Mouse (Mus musculus) kidney, postnatal 0 days (tissue): Measurements from ENCODE around the gene Dgcr2. TPM values are rescaled to one million over a fixed set of nuclear protein-coding genes. Genes with fewer than 3 reads are reported as not detected.

Experiments used
- ATAC-seq: fragments of 200-750 bp; cut with Nextera tagmentation; replicated peaks from 2 replicates; pipeline ENCODE4 v1.8.0; 2017; ENCODE audit warnings: low read depth, moderate number of reproducible peaks, moderate TSS enrichment, moderate library complexity; ENCODE audit not compliant: low FRiP score
- DNase-seq: peaks from one replicate; pipeline ENCODE4 v3.0.0-alpha.2; 2016; ENCODE audit warnings: low spot score
- H3K27ac ChIP-seq: fragments of 300-500 bp; sonication (generic); 2 replicates; pipeline ENCODE4 v1.5.1; 2014; ENCODE audit warnings: mild to moderate bottlenecking
- H3K27me3 ChIP-seq: fragments of 300-500 bp; sonication (generic); 2 replicates; pipeline ENCODE4 v1.6.1; 2014; ENCODE audit warnings: low read length, mixed read lengths; ENCODE audit not compliant: insufficient read depth
- H3K36me3 ChIP-seq: fragments of 300-500 bp; sonication (generic); 2 replicates; pipeline ENCODE4 v1.6.1; 2014; ENCODE audit warnings: low read length, mixed read lengths; ENCODE audit not compliant: insufficient read depth
- H3K4me1 ChIP-seq: fragments of 300-500 bp; sonication (generic); replicated peaks from 2 replicates; pipeline ENCODE4 v1.6.1; 2014; ENCODE audit warnings: antibody characterized with exemption, low read length, mixed read lengths; ENCODE audit not compliant: insufficient read depth
- H3K4me2 ChIP-seq: fragments of 300-500 bp; sonication (generic); 2 replicates; pipeline ENCODE4 v1.6.1; 2014; ENCODE audit warnings: mild to moderate bottlenecking, low read length, moderate library complexity, mixed read lengths
- H3K4me3 ChIP-seq: fragments of 300-500 bp; sonication (generic); replicated peaks from 2 replicates; pipeline ENCODE4 v1.5.1; 2014; ENCODE audit warnings: low read depth, low read length
- H3K9ac ChIP-seq: fragments of 300-500 bp; sonication (generic); 2 replicates; pipeline ENCODE4 v1.6.1; 2014; ENCODE audit warnings: low read depth, low read length
- H3K9me3 ChIP-seq: fragments of 300-500 bp; sonication (generic); replicated peaks from 2 replicates; pipeline ENCODE4 v1.6.1; 2016; ENCODE audit warnings: low read length, inconsistent platforms, mixed read lengths
- CTCF ChIP-seq: IDR thresholded peaks from 2 replicates; pipeline ENCODE4 v1.5.1; 2016; ENCODE audit warnings: antibody characterized with exemption, low read depth, mild to moderate bottlenecking, moderate library complexity
- WGBS: fragments of 180-500 bp; shearing (Covaris S2); extraction: QIAGEN DNeasy Blood & Tissue Kit; methylation state at CpG from one replicate; pipeline ENCODE4 v1.1.7; 2014; 5-methylcytosine and 5-hydroxymethylcytosine counted together
- polyA plus RNA-seq: library from polyadenylated mRNA; unstranded; fragments of >200 nt; fragmentation: Nextera tagmentation; extraction: Ambion mirVana; gene quantifications from 2 replicates; pipeline ENCODE4 v1.2.1, GENCODE M21; 2015

Dgcr2 gene
- polyA plus RNA-seq, 1 experiment from 2014 or later = 57.8 TPM

GRCm38 (mm10) chr16:17834543-17834942, 63.8 kb downstream of the Dgcr2 start:
- 52% methylated on average over 7 of the region's 7 CpGs for WGBS
- peaks cover 45% of the 10 kb centered on the region for H3K27me3 ChIP-seq
- H3K36me3 ChIP-seq = no peaks in the 10 kb centered on the region
- no peak for TF ChIP-seq CTCF
- no peak overlapping the region for H3K4me3 ChIP-seq
- peaks cover 3% of the 10 kb centered on the region; the same call in 1 of the 2 replicates for H3K4me1 ChIP-seq
- H3K4me2 ChIP-seq = peak overlapping the region; percentile 99
- DNase-seq (no peak), ATAC-seq (no peak)
- H3K27ac ChIP-seq = no peak overlapping the region
- H3K9ac ChIP-seq = no peak overlapping the region
- no peaks in the 10 kb centered on the region for H3K9me3 ChIP-seq

- H3K9ac ChIP-seq = peak overlapping the region; percentile 55
- DNase-seq (peak; percentile 49), ATAC-seq (no peak)
- H3K4me2 ChIP-seq = peak overlapping the region; percentile 99
- no peak for TF ChIP-seq CTCF
- H3K4me1 ChIP-seq = peaks cover 3% of the 10 kb centered on the region; the same call in 1 of the 2 replicates
- WGBS = under 1% methylated on average over 74 of the region's 103 CpGs
- H3K9me3 ChIP-seq = no peaks in the 10 kb centered on the region
- H3K27ac ChIP-seq = no peak overlapping the region
- peaks cover 45% of the 10 kb centered on the region for H3K27me3 ChIP-seq
- peak overlapping the region; percentile 55 for H3K4me3 ChIP-seq
- H3K36me3 ChIP-seq = no peaks in the 10 kb centered on the region
Measured at GRCm38 (mm10) chr16:17833681-17834399, 64.5 kb downstream of the Dgcr2 start.

GRCm38 (mm10) chr16:17833321-17833680, 65.1 kb downstream of the Dgcr2 start:
- no peak for ATAC-seq
- Histone ChIP-seq H3K9me3 (no peaks in the 10 kb centered on the region), H3K4me3 (peak overlapping the region; percentile 55), H3K4me2 (peak overlapping the region; percentile 99), H3K27me3 (peaks cover 45% of the 10 kb centered on the region), H3K9ac (peak overlapping the region; percentile 55; the same call in 1 of the 2 replicates), H3K27ac (no peak overlapping the region), H3K36me3 (no peaks in the 10 kb centered on the region), H3K4me1 (peaks cover 3% of the 10 kb centered on the region; the same call in 1 of the 2 replicates)
- no peak for DNase-seq
- no peak for TF ChIP-seq CTCF
- under 1% methylated on average over 30 of the region's 37 CpGs for WGBS

GRCm38 (mm10) chr16:17832821-17833220, 65.5 kb downstream of the Dgcr2 start, which contains the start of gene B830017H08Rik:
B830017H08Rik (plus strand) TSS chr16:17833121.
- H3K4me2 ChIP-seq = peak within 1 kb of the TSS; percentile 99
- peak within 1 kb of the TSS; percentile 55 for H3K4me3 ChIP-seq
- no peak for TF ChIP-seq CTCF
- no peaks in the 10 kb centered on the region for H3K36me3 ChIP-seq
- H3K9ac ChIP-seq = peak within 1 kb of the TSS; percentile 55
- ATAC-seq = no peak
- no peaks in the 10 kb centered on the region for H3K9me3 ChIP-seq
- no peak within 1 kb of the TSS for H3K27ac ChIP-seq
- peaks cover 3% of the 10 kb centered on the region; the same call in 1 of the 2 replicates for H3K4me1 ChIP-seq
- H3K27me3 ChIP-seq = peaks cover 45% of the 10 kb centered on the region
- no peak for DNase-seq
- WGBS = 32% methylated on average over 7 of the region's 7 CpGs

- TF ChIP-seq CTCF = peak; percentile 52
- Histone ChIP-seq H3K4me2 (no peak overlapping the region), H3K4me1 (peaks cover 3% of the 10 kb centered on the region; the same call in 1 of the 2 replicates), H3K36me3 (no peaks in the 10 kb centered on the region), H3K9ac (no peak overlapping the region), H3K9me3 (no peaks in the 10 kb centered on the region), H3K4me3 (no peak overlapping the region), H3K27ac (no peak overlapping the region; the same call in 1 of the 2 replicates), H3K27me3 (peaks cover 45% of the 10 kb centered on the region)
- WGBS = 21% methylated on average over 11 of the region's 11 CpGs
- ATAC-seq (no peak), DNase-seq (no peak)
Measured at GRCm38 (mm10) chr16:17831781-17832180, 66.6 kb downstream of the Dgcr2 start.

GRCm38 (mm10) chr16:17830385-17831178, 67.8 kb downstream of the Dgcr2 start:
- H3K27ac ChIP-seq = no peak overlapping the region
- H3K9ac ChIP-seq = no peak overlapping the region
- H3K4me2 ChIP-seq = no peak overlapping the region
- TF ChIP-seq CTCF = no peak
- 56% methylated on average over 10 of the region's 10 CpGs for WGBS
- H3K4me3 ChIP-seq = no peak overlapping the region
- DNase-seq = peak; percentile 25
- H3K27me3 ChIP-seq = peaks cover 45% of the 10 kb centered on the region
- H3K36me3 ChIP-seq = no peaks in the 10 kb centered on the region
- H3K4me1 ChIP-seq = peaks cover 3% of the 10 kb centered on the region; the same call in 1 of the 2 replicates
- ATAC-seq = peak; percentile 50
- no peaks in the 10 kb centered on the region for H3K9me3 ChIP-seq
